Mouse (Mus musculus) hindbrain, embryonic 11.5 days (tissue): ENCODE results near the gene Phgr1. TPM values are rescaled to one million over a fixed set of nuclear protein-coding genes. Genes with fewer than 3 reads are reported as not detected.

Experiments
- ATAC-seq: fragments of 200-750 bp; cut with Nextera tagmentation; 2 replicates; pipeline ENCODE4 v1.8.0; 2017; ENCODE audit warnings: mild to moderate bottlenecking, moderate TSS enrichment, moderate library complexity; ENCODE audit not compliant: low FRiP score
- DNase-seq: peaks from one replicate; pipeline ENCODE4 v3.0.0-alpha.2; 2015; ENCODE audit warnings: low spot score
- H3K27ac ChIP-seq: fragments of 300-500 bp; sonication (generic); 2 replicates; pipeline ENCODE4 v1.5.1; 2014; ENCODE audit warnings: mild to moderate bottlenecking, low read depth, low read length
- H3K27me3 ChIP-seq: fragments of 300-500 bp; sonication (generic); 2 replicates; pipeline ENCODE4 v1.6.1; 2014; ENCODE audit warnings: mild to moderate bottlenecking, low read length, moderate library complexity, mixed read lengths; ENCODE audit not compliant: control insufficient read depth, insufficient read depth
- H3K36me3 ChIP-seq: fragments of 300-500 bp; sonication (generic); 2 replicates; pipeline ENCODE4 v1.6.1; 2014; ENCODE audit warnings: mild to moderate bottlenecking, low read length, moderate library complexity, mixed read lengths; ENCODE audit not compliant: control insufficient read depth, insufficient read depth
- H3K4me1 ChIP-seq: fragments of 300-500 bp; sonication (generic); replicated peaks from 2 replicates; pipeline ENCODE4 v1.6.1; 2014; ENCODE audit warnings: low read length, mixed read lengths; ENCODE audit not compliant: control insufficient read depth, insufficient read depth
- H3K4me2 ChIP-seq: fragments of 300-500 bp; sonication (generic); replicated peaks from 2 replicates; pipeline ENCODE4 v1.6.1; 2014; ENCODE audit warnings: mild to moderate bottlenecking, low read depth, low read length
- H3K4me3 ChIP-seq: fragments of 300-500 bp; sonication (generic); 2 replicates; pipeline ENCODE4 v1.5.1; 2014; ENCODE audit warnings: low read depth, low read length
- H3K9ac ChIP-seq: fragments of 300-500 bp; sonication (generic); 2 replicates; pipeline ENCODE4 v1.6.1; 2014; ENCODE audit warnings: low read depth, low read length
- H3K9me3 ChIP-seq: fragments of 300-500 bp; sonication (generic); 2 replicates; pipeline ENCODE4 v1.6.1; 2016; ENCODE audit warnings: low read length; ENCODE audit not compliant: control insufficient read depth
- WGBS: fragments of 180-500 bp; shearing (Covaris S2); extraction: QIAGEN DNeasy Blood & Tissue Kit; methylation state at CpG from one replicate; pipeline ENCODE4 v1.1.7; 2014; 5-methylcytosine and 5-hydroxymethylcytosine counted together
- polyA plus RNA-seq: library from polyadenylated mRNA; unstranded; fragments of >200 nt; fragmentation: Nextera tagmentation; extraction: Ambion mirVana; gene quantifications from 2 replicates; pipeline ENCODE4 v1.2.1, GENCODE M21; 2014

Gene Phgr1
- not detected in 2 replicates for polyA plus RNA-seq

- ATAC-seq (no peak), DNase-seq (no peak)
- no peaks in the 10 kb centered on the region for H3K9me3 ChIP-seq
- H3K4me1 ChIP-seq, result no peaks in the 10 kb centered on the region
- no peaks in the 10 kb centered on the region for H3K27me3 ChIP-seq
- no peak within 1 kb of the TSS for H3K4me2 ChIP-seq
- H3K9ac ChIP-seq, result no peak within 1 kb of the TSS
- WGBS, result 85% methylated on average over 6 of the region's 6 CpGs
- no peak within 1 kb of the TSS for H3K4me3 ChIP-seq
- H3K27ac ChIP-seq, result no peak within 1 kb of the TSS
- no peaks in the 10 kb centered on the region for H3K36me3 ChIP-seq
Measured at GRCm38 (mm10) chr2:118772158-118772874, at the start of gene Phgr1. TSS of gene Phgr1 (plus strand) at chr2:118772769.

DNA sequence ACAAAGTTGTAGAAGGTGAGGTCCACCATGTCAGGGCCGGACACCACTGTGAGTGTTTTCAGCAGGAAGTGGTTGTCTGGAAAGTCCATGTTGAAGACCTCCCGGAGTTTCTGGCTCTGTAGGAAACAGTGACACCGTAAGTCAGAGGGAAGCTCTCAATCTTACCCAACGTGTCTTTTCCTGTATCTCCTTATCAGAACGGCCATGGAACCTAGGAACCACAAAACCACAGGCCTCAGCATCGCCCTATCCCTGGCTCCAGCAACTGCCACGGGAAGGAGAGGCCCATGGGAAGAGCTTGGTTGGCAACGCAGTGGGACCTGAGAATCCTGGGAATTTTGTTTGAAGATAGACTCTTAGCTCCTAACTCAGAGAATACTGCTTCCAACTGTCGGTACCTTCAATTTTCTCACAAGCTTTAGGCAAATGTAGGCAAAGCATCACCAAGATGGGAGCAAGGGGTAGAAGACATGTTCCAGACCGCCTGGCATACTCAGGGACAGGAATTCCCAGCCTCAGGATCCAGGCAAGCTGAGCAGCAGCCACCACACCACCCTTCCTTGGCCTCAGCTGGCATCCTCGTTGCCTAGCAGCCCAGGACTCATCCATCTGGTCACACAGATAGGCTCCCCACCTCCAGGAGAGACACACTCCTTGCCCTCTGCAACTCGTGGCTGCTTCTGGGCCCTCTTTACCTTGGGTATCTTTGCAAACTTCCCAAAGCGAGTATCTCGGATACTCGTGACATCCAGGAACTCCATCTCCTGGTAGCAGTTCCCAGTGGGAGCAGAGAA lies 48.7 kb upstream of the Phgr1 start:
- ATAC-seq (no peak), DNase-seq (no peak)
- Histone ChIP-seq H3K4me3 (no peak overlapping the region), H3K4me1 (0 out of 2 replicates have a peak, but pooled peaks cover 2% of the 10 kb centered on the region), H3K27me3 (peaks cover 2% of the 10 kb centered on the region; the same call in 1 of the 2 replicates), H3K36me3 (no peaks in the 10 kb centered on the region), H3K27ac (no peak overlapping the region), H3K4me2 (no peak overlapping the region), H3K9me3 (no peaks in the 10 kb centered on the region), H3K9ac (no peak overlapping the region)
- WGBS, result 81% methylated on average over 15 of the region's 15 CpGs

- Histone ChIP-seq H3K27me3 (peaks cover 9% of the 10 kb centered on the region), H3K36me3 (no peaks in the 10 kb centered on the region), H3K9ac (no peak overlapping the region), H3K27ac (no peak overlapping the region), H3K4me3 (no peak overlapping the region), H3K9me3 (no peaks in the 10 kb centered on the region), H3K4me2 (no peak overlapping the region), H3K4me1 (0 out of 2 replicates have a peak, but pooled peaks cover 2% of the 10 kb centered on the region)
- 87% methylated on average over 4 of the region's 4 CpGs for WGBS
- ATAC-seq (no peak), DNase-seq (no peak)
Measured at GRCm38 (mm10) chr2:118725511-118725910, 47.1 kb upstream of the Phgr1 start.

DNA sequence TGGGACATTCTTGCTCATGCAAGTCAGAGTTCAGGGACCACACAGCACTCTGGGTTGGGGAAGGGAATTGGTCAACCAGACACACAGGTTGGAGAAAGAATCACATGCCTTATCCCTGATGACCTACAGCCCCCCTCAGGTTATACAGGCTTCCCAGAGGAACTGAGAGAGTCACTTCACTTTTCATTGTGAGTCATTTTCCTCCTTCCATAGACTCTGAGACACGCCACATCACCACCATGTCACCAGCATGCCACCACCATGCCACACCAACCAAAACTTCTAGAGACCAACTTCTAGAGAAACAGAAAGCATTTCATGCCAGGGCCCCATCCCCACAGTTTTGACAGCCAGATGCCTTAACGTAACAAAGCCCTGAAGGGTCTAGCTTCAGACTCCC lies 45.7 kb upstream of the Phgr1 start:
- 77% methylated on average over 2 of the region's 2 CpGs for WGBS
- peaks cover 10% of the 10 kb centered on the region for H3K27me3 ChIP-seq
- H3K4me3 ChIP-seq, result no peak overlapping the region
- no peaks in the 10 kb centered on the region for H3K36me3 ChIP-seq
- H3K4me2 ChIP-seq, result no peak overlapping the region
- H3K9ac ChIP-seq, result no peak overlapping the region
- H3K27ac ChIP-seq, result no peak overlapping the region
- ATAC-seq (no peak), DNase-seq (no peak)
- H3K4me1 ChIP-seq, result 0 out of 2 replicates have a peak, but pooled peaks cover 2% of the 10 kb centered on the region
- no peaks in the 10 kb centered on the region for H3K9me3 ChIP-seq

DNA sequence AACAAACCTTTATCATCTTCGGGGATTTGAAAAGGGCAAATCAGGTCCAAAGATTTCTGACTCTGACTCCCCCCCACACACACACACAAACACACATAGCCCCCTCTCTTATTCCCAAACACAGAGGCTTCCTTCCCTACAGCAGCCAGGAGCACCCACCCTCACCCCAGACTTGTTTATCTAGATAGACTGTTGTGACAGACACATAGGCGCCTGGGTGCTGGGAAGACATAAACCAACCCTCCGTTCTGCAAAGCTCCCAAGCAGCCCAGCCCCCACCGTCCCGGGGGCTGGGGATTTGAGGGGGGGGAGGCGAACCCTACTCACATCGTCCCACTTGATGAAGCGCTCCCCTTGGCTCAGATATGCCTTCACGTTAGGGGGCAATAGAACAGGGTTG lies 44.7 kb upstream of the Phgr1 start:
- Histone ChIP-seq H3K27me3 (peaks cover 10% of the 10 kb centered on the region), H3K4me3 (no peak overlapping the region), H3K9me3 (no peaks in the 10 kb centered on the region), H3K36me3 (no peaks in the 10 kb centered on the region), H3K4me2 (no peak overlapping the region), H3K9ac (no peak overlapping the region), H3K27ac (no peak overlapping the region), H3K4me1 (0 out of 2 replicates have a peak, but pooled peaks cover 2% of the 10 kb centered on the region)
- ATAC-seq, result no peak
- no peak for DNase-seq
- 29% methylated on average over 9 of the region's 9 CpGs for WGBS

GRCm38 (mm10) chr2:118728337-118728736 lies 44.2 kb upstream of the Phgr1 start, which contains the start of gene Plcb2:
TSS of gene Plcb2 (minus strand) at chr2:118728438.
- H3K4me3 ChIP-seq, result no peak within 1 kb of the TSS
- ATAC-seq (no peak), DNase-seq (no peak)
- H3K4me1 ChIP-seq, result 0 out of 2 replicates have a peak, but pooled peaks cover 2% of the 10 kb centered on the region
- no peak within 1 kb of the TSS for H3K9ac ChIP-seq
- H3K9me3 ChIP-seq, result no peaks in the 10 kb centered on the region
- WGBS, result 21% methylated on average over 7 of the region's 7 CpGs
- H3K36me3 ChIP-seq, result no peaks in the 10 kb centered on the region
- no peak within 1 kb of the TSS for H3K4me2 ChIP-seq
- H3K27me3 ChIP-seq, result peaks cover 10% of the 10 kb centered on the region
- H3K27ac ChIP-seq, result no peak within 1 kb of the TSS

- DNase-seq (no peak), ATAC-seq (no peak)
- H3K4me3 ChIP-seq, result no peak overlapping the region
- H3K9ac ChIP-seq, result no peak overlapping the region
- H3K9me3 ChIP-seq, result no peaks in the 10 kb centered on the region
- no peak overlapping the region for H3K27ac ChIP-seq
- 52% methylated on average over 4 of the region's 4 CpGs for WGBS
- H3K4me2 ChIP-seq, result no peak overlapping the region
- H3K4me1 ChIP-seq, result 0 out of 2 replicates have a peak, but pooled peaks cover 2% of the 10 kb centered on the region
- no peaks in the 10 kb centered on the region for H3K36me3 ChIP-seq
- peaks cover 10% of the 10 kb centered on the region for H3K27me3 ChIP-seq
Measured at GRCm38 (mm10) chr2:118729194-118729593, 43.4 kb upstream of the Phgr1 start.

- no peak overlapping the region for H3K4me2 ChIP-seq
- H3K9me3 ChIP-seq, result no peaks in the 10 kb centered on the region
- no peak overlapping the region for H3K9ac ChIP-seq
- no peak for DNase-seq
- H3K4me3 ChIP-seq, result no peak overlapping the region
- H3K36me3 ChIP-seq, result no peaks in the 10 kb centered on the region
- no peaks in the 10 kb centered on the region for H3K4me1 ChIP-seq
- no peak overlapping the region for H3K27ac ChIP-seq
- WGBS, result 30% methylated on average over 8 of the region's 8 CpGs
- no peak for ATAC-seq
- peaks cover 10% of the 10 kb centered on the region for H3K27me3 ChIP-seq
Measured at GRCm38 (mm10) chr2:118729816-118730621, 42.5 kb upstream of the Phgr1 start.
